Mouse (Mus musculus) adrenal gland, adult 18-20 months (tissue): ENCODE results near the gene Tsga10. TPM values are rescaled to one million over a fixed set of nuclear protein-coding genes. Genes with fewer than 3 reads are reported as not detected.
"Not testable (repeated sequence)": the region's sequence is repeated elsewhere in the genome, so short reads cannot be mapped to it uniquely, and the experiment has no call there.

ENCODE experiments used
- DNase-seq, 2 experiments: peaks; one replicate each; pipeline ENCODE4 v3.0.0; 2021 to 2022; ENCODE audit warnings: low spot score in 2 of 2
- total RNA-seq, 2 experiments: library from RNA; stranded (reverse); gene quantifications; 1 replicate in 1 of 2; 2 replicates in 1 of 2; pipeline ENCODE4 v1.2.3; 2021

The Tsga10 gene
- total RNA-seq, 2 experiments from 2014 or later: 3.9 to 6.2 TPM

DNA sequence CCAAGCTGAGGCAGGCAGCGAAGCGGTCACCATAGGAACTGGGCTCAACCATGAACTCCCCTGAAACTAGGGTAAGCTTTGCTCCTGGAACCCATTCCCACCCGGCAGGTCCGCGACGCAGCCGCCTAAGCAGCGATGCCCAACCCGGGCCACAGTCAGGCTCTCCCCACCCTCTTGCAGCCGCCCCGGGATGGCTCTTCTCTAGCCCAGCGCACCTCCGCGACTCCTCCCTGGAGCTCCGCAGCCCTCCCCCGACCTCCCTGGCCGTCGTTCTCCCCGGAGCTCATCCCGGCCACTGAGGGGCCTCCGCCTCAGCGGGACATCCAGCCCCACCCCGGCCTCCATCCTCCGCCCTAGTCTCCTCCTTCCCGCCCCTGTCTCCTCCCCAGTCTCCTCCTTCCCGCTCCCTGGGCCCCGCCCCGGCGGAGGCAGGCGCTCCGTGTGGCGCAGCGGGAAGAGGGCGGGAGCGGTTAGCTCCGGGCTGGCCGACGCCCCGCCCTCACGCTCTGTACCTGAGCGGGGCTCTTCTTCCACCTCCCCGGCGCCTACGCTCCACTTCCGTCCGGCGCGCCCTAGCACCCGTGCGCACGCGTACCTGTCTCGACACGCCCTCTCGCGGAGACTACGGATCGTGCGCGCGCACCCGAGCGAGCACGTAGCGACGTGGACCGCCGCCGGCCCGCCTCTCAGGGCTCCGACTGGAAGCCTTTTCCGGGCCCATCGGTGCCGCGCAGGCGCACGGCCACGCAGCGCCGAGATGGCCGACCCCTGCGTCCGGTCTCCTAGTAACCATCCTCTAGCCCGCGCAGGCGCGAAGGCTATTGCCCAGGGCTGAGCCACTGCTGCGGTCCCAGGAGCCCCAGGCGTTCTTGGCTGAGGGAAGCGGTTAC is 1.5 kb downstream of the Tsga10 start:
- peak; percentile 98 for DNase-seq

DNA sequence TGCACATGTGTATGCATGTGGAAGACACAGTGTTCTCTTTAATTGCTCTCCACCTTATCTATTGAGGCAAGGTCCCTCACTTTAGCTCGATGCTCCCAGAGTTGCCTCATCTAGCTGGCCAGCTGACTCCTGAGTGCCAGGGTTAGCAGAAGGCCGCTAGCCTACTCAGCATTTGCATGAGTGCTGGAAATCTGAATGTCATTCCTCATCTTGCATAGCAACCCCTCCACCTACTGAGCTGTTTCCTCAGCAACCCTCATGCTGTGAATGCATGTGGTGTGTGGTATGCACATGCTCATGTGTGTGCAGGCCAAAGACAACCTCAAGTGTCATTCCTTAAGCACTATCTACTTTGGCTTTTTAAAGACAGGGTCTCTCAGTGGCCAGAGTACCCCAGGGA is 15.5 kb downstream of the Tsga10 start:
- DNase-seq: no peak

DNA sequence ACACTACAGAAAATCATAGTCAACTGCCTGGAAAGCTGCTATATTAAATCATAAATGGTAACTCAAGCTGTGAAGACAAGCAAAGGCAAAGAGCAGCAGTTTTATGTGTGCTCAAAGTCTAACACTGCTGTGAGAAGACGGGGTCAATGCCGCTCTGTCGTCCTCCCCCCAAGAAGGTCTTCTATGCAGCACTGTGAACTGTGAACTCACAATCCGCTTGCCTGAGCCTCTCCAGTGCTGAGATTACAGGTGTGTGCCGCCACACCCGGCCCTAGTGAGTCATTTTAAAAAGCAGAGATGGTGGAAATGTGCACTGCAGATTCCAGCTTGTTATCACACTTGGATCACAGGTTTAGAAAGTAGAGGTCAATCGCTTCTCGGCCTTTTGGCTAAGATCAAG is 19.4 kb downstream of the Tsga10 start:
- DNase-seq: no peak

DNA sequence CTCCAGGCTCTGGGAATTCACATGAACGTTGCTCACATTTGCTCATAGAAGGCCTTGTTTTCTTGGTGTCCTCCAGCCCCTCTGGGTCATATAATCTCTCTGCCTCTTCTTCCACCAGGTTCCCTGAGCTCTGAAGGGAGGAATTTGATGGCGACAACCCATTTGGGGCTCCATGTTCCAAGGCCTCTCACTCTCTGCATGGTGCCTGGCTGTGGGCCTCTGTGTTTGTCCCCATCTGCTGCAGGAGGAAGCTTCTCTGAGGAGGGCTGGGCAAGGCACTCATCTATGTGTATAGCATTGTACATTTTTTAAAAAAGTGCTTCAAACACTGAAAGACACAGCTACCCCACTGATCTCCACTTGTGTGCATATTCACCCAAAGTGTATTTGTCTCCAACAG is 34.5 kb downstream of the Tsga10 start:
- no peak for DNase-seq

DNA sequence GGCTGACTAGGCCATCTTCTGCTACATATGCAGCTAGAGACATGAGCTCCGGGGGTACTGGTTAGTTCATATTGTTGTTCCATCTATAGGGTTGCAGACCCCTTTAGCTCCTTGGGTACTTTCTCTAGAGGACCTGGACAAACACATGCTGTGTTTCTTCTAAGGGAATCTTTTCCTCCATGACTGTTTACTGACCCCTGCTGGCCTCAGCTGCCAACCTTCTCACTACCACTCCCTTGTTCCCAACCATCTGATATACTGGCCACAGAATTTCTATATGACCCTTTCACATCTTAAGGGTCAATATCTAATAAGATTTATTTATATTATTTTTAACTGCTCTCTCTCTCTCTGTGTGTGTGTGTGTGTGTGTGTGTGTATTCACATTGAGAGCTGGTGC is 63.9 kb downstream of the Tsga10 start:
- not testable (repeated sequence) for DNase-seq

DNA sequence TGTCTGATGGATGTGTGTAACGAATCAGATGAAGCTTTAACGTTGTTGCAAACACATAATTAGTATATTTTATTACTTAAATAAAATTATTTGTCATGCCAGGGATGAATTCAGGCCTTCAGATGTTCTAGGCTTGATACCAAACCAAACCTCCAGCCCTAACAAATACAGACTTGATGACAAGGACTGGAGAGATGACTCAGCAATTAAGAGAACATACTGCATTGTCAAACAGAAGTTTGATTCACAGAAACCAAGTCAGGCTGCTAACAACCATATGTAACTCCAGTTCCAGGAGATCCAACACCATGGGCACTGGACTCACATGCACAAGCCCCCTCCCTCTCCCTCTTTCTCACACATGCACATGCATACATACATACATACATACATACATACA is 65.9 kb downstream of the Tsga10 start:
- no peak for DNase-seq

DNA sequence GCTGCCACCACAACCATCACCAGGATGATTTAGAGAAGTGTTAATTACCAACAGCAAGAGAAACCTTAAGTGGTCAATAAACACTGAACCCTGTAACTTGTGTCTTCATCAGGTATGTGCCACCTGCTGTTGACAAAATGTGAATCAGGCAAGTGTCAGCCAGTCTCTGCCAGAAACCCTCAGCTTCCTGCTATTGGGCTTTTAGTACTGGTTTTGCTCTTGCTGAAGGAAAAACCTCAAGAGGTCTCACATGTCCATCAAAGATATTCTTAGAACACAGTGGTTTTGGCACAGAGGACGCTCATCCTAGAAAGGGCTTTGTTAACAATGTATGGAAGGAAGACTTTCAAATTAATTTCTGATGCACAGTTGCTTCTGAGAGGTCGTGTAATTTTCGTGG is 66.7 kb downstream of the Tsga10 start:
- no peak for DNase-seq

DNA sequence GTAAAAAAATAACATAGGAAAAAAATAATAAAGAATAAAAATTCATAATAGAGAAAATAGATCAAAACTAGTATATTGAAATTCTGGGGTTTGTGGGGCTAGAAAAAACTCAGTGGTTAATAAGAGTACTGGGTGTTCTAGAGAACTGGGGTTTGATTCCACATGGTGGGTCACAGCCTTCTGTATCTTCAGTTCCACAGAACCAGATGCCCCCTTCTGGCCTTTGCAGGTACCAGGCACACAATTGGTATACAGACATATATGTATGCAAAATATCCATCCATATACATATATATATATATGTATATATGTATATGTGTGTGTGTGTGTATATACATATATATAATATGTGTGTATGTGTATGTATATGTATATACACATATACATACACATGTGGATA is 106.8 kb downstream of the Tsga10 start:
- DNase-seq: no peak

DNA sequence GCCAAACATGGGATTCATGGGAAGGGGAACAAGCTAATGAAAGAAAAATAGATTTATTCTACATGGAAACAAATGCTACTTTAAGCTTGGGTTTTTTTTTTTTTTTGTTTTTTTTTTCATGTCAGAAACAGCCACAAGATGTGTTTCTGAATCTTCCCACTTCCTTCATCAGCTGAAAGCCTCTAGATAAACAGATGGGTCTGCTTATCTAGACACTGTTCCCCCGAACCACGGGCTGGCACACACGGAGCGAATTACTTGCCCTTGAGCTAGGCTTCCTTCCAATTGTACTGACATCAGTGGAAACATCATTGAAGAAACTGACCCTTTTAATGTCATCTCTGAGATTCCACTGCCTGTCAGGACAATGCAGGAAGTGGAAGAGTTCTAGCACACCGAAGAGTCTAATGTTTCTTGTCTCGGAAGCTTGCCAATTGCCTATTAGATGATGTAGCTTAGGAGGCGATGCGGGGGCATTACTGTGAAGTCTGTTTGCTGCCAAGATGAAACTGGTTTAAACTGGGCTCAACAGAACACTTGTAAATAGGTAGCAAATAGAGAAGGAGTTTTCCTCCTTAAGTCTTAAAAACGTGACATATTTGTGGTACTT is 121.5 kb downstream of the Tsga10 start:
- DNase-seq: no peak

DNA sequence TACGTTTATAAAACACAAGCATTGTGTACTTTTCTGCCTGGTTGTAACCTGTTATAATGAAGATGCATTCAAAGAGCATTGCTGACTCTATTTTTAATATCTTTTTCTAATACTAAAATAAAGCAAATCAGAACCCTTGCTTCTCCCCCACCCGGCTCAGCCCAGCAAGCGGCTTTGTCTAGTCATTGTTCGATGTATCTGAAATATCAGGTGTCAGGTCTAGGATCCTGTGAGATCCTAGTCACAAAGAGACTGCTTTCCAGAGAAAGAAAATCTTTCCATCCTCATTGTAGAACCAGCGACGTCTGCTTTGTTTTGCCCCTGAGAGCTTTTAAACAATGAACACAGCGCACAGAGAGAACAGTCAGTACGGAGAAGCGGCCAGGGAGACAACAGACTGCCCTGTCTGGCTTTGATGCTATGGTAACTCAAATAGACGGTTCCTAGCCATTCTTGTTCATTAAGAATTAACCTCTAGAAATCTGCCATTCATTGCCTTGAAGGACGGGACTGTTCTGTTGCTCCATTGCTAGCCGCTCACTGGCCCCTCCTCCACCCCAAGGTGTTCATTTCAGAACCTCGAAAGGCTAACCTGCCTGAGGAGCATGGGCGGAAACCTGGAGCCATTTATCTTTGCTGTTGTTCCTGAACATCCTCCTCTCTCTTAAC is 123.5 kb downstream of the Tsga10 start:
- no peak for DNase-seq

DNA sequence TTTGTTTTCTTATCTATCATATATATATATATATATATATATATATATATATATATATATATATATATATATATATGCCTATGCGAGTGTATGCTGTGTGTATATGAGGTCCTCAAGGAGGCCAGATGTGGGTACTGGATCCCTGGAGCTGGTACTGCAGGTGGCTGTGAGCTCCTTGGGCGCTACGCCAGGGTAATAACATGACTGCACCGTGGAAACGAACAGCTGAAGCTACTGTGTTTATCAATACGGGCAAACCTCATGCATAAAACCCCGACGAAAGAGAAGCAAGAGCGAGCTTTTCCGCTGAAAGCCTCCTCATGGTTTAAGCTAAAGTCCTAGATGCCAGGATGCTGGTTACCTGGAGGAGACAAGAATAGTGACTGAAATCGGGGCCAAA is 124.1 kb downstream of the Tsga10 start:
- DNase-seq: no peak

DNA sequence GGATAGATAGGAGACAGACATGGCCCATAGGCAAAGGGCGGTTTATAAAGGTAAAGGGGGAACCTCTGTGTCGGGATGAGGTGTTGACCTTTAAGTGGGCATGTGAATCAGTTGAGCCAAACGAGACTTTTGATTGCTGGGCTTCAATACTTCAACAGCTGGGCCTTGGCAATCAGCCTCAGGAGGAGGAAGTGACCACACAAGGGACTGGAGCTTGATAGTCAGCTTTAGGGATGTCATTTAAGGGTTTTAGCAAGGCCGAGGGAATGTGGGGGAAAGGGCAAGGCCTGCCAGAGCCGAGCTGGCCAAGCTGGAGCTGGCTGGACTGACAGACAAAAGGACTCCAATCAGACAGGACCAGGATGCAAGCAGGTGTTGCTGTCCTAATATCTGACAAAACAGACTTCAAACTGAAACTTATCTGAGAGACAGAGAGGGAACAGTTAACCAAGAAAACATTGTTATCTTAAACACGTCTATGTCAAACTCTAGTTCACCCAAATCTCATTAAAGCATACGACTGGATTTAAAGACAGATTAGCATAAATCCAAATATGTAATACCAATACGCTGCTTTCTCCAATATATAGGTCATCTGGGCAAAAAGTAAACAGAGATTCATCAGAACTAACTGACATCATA is 125.9 kb downstream of the Tsga10 start:
- no peak for DNase-seq

DNA sequence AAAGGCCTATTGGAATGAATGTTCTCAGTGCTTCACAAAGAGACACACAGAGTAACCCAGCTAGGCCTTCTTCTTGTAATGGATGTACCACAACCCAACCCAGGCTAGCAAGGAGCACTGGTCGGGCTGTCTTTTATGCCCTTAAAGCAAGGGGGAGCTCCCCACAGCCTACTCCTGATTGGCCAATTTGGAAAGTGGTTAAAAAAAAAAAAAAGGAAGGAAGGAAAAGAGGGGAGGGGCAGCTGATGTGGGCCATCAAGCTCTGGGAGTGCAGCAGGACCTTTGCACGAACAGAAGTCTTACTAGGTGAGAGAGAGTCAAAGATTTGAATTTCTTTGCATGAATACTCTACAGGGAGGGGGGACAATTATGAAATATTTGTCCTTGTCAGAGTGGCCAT is 127.3 kb downstream of the Tsga10 start:
- DNase-seq: no peak

DNA sequence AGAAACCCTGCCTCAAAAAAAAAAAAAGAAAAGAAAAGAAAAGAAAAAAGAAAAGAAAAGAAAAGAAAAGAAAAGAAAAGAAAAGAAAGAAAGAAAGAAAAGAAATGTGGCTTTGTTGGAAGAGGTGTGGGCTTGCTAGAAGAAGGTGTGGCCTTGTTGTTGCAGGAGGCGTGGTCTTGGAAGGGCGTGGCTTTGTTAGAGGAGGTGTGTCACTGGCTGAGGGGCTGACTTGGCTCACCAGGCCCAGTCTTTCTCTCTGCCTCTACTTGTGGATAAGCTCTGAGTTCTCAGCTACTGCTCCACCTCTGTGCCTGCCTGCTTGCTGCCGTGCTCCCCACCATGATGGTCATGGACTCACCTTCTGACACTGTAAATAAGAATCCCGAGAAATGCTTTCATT is 129.2 kb downstream of the Tsga10 start:
- no peak for DNase-seq

DNA sequence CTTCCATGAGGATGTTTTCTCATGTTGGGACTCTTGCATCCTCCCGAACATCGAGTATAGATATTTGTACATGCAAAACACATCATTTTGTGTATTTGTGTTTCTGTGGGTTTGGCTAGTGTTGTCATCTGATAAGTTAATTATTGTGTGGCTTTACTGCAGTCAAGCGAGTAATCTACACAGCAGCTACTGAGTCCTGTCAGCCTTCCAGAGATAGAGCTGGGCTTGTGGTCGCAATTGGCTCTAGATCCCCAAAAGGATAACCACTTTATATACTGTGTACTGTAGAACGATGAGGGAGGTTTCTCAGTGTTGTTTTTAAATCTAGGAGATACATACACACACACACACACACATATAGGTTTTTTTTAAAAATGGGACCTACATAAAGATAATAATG is 130.3 kb downstream of the Tsga10 start:
- no peak for DNase-seq

DNA sequence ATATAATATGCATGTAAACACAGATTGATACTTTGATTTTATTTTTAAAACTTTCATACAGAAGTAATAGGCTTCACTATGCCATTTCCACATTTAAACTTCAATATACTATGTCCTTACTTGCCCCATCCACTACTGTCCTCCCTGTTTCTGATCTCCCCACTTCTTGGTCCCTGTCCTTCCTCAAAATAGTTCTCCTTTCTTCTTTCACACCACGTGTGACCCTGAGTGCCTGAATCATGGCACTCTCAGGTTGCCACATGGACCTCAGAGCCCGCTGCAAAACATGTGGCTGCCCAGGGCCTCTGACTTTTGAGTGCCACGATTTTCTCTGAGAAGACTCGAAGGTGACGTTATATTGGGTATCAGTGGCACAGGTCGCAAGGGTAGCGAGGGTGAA is 131.4 kb downstream of the Tsga10 start:
- no peak for DNase-seq

DNA sequence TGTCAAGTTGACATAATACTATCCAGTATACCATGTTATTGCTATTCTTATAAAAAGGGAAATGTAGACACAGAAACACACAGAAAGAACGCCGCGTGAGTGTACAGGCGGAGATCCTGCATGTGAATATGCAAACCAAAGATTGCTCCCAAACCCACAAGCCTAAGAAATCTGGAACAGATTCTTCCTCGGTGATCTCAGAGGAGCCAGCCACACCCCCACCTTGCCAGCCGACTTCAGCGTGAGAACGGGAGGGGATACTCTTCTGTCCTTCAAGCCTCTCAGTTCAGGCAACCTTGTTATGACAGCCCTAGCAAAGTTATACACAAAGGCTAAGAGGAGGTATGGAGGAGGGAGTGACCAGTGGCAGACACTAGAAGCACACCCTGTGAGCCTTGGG is 136.9 kb downstream of the Tsga10 start:
- DNase-seq: no peak

DNA sequence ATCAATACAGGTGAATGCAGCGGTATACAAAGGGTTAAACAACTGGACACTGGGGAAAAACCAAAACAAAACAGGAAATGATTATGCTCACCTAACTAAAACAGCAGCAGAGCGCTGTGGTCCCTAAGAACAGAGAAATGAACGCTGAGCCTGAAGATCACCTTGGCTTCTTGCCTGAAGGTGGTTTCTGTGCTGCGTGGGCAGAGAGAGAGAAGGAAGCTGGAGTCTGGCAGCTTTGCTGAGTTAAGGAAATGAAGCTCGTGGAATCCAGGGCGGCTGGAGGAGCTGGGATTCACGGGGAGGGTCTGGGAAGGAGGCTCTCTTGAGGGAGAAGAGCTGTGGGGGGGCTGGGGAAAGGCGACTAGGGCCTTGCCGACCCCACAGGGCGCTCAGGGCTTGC is 138.2 kb downstream of the Tsga10 start:
- no peak for DNase-seq

DNA sequence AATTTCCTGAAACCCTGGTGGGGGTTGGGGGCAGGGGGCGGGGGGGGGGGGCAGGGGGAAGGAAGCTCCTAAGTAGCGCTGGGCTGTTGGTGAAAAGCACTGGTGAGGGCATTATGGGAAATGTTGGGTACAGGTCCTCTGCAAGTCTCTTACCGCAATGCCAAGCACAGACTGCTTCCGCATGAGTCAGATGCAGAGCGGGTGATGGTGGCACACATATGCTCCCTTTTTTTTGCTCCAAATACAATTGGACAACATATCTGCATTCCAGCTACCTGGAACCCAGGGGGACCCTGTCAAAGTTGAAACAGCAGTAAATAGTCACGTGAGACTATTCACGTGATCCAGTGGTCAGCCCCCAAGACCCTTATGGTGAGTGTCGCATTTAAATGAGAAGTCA is 139.0 kb downstream of the Tsga10 start:
- no peak for DNase-seq

DNA sequence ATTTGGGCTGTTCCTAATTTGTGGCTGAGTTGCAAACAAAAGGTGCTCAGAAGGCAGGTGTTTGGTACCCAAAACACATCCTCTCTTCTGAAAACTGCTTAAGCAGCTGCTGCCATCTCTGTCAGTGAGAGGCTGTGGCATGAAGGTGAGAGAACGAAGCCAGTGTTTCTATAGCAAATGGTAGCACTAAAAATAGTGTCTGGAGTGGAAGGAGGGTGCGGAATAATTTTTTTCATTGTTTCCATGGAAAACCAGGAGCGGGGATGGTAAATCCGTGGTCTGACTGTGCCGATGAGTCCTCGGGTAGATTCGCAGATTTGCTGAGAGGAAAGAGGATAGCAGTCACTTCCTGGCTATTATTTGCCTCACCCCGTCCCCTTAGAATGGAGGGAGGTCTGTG is 139.8 kb downstream of the Tsga10 start:
- DNase-seq: no peak

DNA sequence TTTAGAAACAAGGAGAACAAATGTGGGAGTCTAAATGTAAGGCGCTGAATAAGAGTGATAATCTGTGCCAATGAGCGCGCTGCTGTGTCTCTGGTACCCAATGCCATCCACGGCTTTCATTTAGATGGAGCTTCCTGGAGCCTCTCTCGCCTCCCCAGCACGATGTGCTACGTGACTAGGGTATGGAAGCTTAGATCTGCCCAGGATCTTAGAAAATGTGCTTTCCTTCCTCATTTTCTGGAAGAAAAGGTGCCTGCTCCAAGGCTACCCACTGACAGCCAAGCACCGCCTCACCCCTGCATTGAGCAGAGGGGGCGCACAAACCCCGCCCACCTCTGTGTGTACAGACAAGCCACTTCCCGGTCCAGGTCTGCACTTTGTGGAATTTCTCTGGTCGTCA is 140.3 kb downstream of the Tsga10 start:
- DNase-seq: no peak

DNA sequence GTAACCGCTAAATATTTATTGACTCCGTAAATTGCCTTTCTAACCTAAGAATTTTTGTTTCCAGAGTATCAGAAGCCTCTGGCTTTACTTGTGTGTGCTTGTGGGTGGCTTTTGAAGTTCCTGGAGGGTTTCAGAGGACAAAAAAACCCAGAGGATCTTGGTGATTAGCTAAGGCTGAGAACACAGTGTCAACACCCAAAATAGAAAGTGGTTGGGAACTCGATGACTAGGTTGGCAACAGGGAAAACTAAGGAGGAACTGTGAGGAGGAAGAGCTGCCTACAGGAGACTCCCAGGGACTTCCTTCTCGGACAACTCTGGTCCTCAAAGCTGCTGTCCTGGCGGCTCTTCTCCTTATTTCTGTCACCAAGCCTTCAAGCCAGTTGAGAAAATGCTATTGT is 145.1 kb downstream of the Tsga10 start:
- no peak for DNase-seq
